Mouse (Mus musculus) E14TG2a.4 (cell line): ENCODE results near the gene Bcl9.
A peak's percentile ranks its signal among the peaks of the same experiment; 100 is the strongest.

Experiments used
- H3K27me3 ChIP-seq: 2 replicates; pipeline ENCODE4 v1.6.1; 2014; ENCODE audit warnings: low read length, control low read depth; ENCODE audit not compliant: insufficient read depth
- H3K36me3 ChIP-seq: 2 replicates; pipeline ENCODE4 v1.6.1; 2014; ENCODE audit warnings: low read length, control low read depth; ENCODE audit not compliant: insufficient read depth
- H3K4me1 ChIP-seq: replicated peaks from 2 replicates; pipeline ENCODE4 v1.6.1; 2014; ENCODE audit warnings: low read depth, low read length, control low read depth
- H3K4me3 ChIP-seq: replicated peaks from 2 replicates; pipeline ENCODE4 v1.5.1; 2014; ENCODE audit warnings: mild to moderate bottlenecking, low read length
- H3K9me3 ChIP-seq: 2 replicates; pipeline ENCODE4 v1.6.1; 2014; ENCODE audit warnings: low read length, control low read depth
- CTCF ChIP-seq: conservative IDR thresholded peaks from 2 replicates; pipeline ENCODE4 v1.5.1; 2014; ENCODE audit warnings: low read length
- NANOG ChIP-seq: IDR thresholded peaks from 2 replicates; pipeline ENCODE4 v1.6.1; 2014; ENCODE audit warnings: borderline replicate concordance, low read length, mixed read lengths
- POU5F1 ChIP-seq: IDR thresholded peaks from 2 replicates; pipeline ENCODE4 v1.6.1; 2014; ENCODE audit warnings: low read length, borderline replicate concordance

The Bcl9 gene

GRCm38 (mm10) chr3:97325621-97326345 lies 28.1 kb upstream of the Bcl9 start:
- no peak for TF ChIP-seq CTCF
- no peak for TF ChIP-seq NANOG
- no peak for TF ChIP-seq POU5F1
- H3K4me3 ChIP-seq, result no peak overlapping the region
- H3K9me3 ChIP-seq, result peaks cover 3% of the 10 kb centered on the region
- H3K4me1 ChIP-seq, result 0 out of 2 replicates have a peak, but pooled peaks cover 4% of the 10 kb centered on the region
- no peaks in the 10 kb centered on the region for H3K36me3 ChIP-seq
- peaks cover 27% of the 10 kb centered on the region for H3K27me3 ChIP-seq

GRCm38 (mm10) chr3:97324046-97324445 lies 26.3 kb upstream of the Bcl9 start:
- TF ChIP-seq POU5F1, result no peak
- TF ChIP-seq NANOG, result no peak
- TF ChIP-seq CTCF, result no peak
- H3K4me1 ChIP-seq, result 0 out of 2 replicates have a peak, but pooled peaks cover 4% of the 10 kb centered on the region
- H3K9me3 ChIP-seq, result peaks cover 3% of the 10 kb centered on the region
- H3K4me3 ChIP-seq, result no peak overlapping the region
- peaks cover 15% of the 10 kb centered on the region; the same call in 1 of the 2 replicates for H3K27me3 ChIP-seq
- H3K36me3 ChIP-seq, result no peaks in the 10 kb centered on the region

GRCm38 (mm10) chr3:97317302-97317701 lies 19.6 kb upstream of the Bcl9 start:
- no peak for TF ChIP-seq NANOG
- TF ChIP-seq CTCF, result no peak
- no peak for TF ChIP-seq POU5F1
- Histone ChIP-seq H3K27me3 (peaks cover 22% of the 10 kb centered on the region), H3K4me3 (no peak overlapping the region), H3K4me1 (peaks cover 19% of the 10 kb centered on the region), H3K36me3 (no peaks in the 10 kb centered on the region), H3K9me3 (no peaks in the 10 kb centered on the region)

- H3K9me3 ChIP-seq, result no peaks in the 10 kb centered on the region
- H3K4me3 ChIP-seq, result no peak overlapping the region
- TF ChIP-seq POU5F1 (no peak), NANOG (no peak), CTCF (no peak)
- H3K36me3 ChIP-seq, result no peaks in the 10 kb centered on the region
- H3K27me3 ChIP-seq, result peaks cover 46% of the 10 kb centered on the region
- H3K4me1 ChIP-seq, result peaks cover 48% of the 10 kb centered on the region
These were observed 15.7 kb upstream of the Bcl9 start for GRCm38 (mm10) chr3:97313431-97313830.

GRCm38 (mm10) chr3:97311998-97312397 lies 14.3 kb upstream of the Bcl9 start:
- Histone ChIP-seq H3K27me3 (peaks cover 49% of the 10 kb centered on the region), H3K36me3 (no peaks in the 10 kb centered on the region), H3K4me3 (peak overlapping the region; percentile 59), H3K9me3 (no peaks in the 10 kb centered on the region), H3K4me1 (peaks cover 48% of the 10 kb centered on the region)
- TF ChIP-seq NANOG, result no peak
- no peak for TF ChIP-seq CTCF
- no peak for TF ChIP-seq POU5F1

- no peaks in the 10 kb centered on the region for H3K36me3 ChIP-seq
- no peaks in the 10 kb centered on the region for H3K9me3 ChIP-seq
- peaks cover 45% of the 10 kb centered on the region for H3K27me3 ChIP-seq
- no peak overlapping the region for H3K4me3 ChIP-seq
- peaks cover 58% of the 10 kb centered on the region for H3K4me1 ChIP-seq
- no peak for TF ChIP-seq CTCF
- TF ChIP-seq POU5F1, result no peak
- no peak for TF ChIP-seq NANOG
These were observed 12.2 kb upstream of the Bcl9 start for GRCm38 (mm10) chr3:97309748-97310536.

- Histone ChIP-seq H3K9me3 (no peaks in the 10 kb centered on the region), H3K4me1 (peaks cover 52% of the 10 kb centered on the region)
- TF ChIP-seq POU5F1 (no peak), NANOG (no peak), CTCF (no peak)
These were observed 10.7 kb upstream of the Bcl9 start for GRCm38 (mm10) chr3:97308440-97308839.

GRCm38 (mm10) chr3:97305907-97306306 lies 8.2 kb upstream of the Bcl9 start:
- H3K4me3 ChIP-seq, result no peak overlapping the region
- H3K36me3 ChIP-seq, result no peaks in the 10 kb centered on the region
- TF ChIP-seq NANOG (no peak), POU5F1 (no peak), CTCF (no peak)
- H3K9me3 ChIP-seq, result no peaks in the 10 kb centered on the region
- H3K27me3 ChIP-seq, result peaks cover 34% of the 10 kb centered on the region
- peaks cover 39% of the 10 kb centered on the region for H3K4me1 ChIP-seq

More at GRCm38 (mm10) chr3:97308440-97308839, 10.7 kb upstream of the Bcl9 start:
- H3K36me3 ChIP-seq, result no peaks in the 10 kb centered on the region
- H3K27me3 ChIP-seq, result peaks cover 40% of the 10 kb centered on the region
- H3K4me3 ChIP-seq, result no peak overlapping the region
